Mouse (Mus musculus): ENCODE measurements around the gene Pola1. TPM values are rescaled to one million over a fixed set of nuclear protein-coding genes. Genes with fewer than 3 reads are reported as not detected.
A peak's percentile ranks its signal among the peaks of the same experiment; 100 is the strongest.

Pola1 gene
- 10 to 100 TPM; 17.1 to 23.3 TPM for total RNA-seq (2021)
- long read RNA-seq, experiment 1, partial matches to known transcripts, result 3 of 5 reads
- long read RNA-seq, experiment 1, other reads (novel, unspliced or antisense), result 0 of 5 reads
- long read RNA-seq, experiment 2, result 0 reads

DNA sequence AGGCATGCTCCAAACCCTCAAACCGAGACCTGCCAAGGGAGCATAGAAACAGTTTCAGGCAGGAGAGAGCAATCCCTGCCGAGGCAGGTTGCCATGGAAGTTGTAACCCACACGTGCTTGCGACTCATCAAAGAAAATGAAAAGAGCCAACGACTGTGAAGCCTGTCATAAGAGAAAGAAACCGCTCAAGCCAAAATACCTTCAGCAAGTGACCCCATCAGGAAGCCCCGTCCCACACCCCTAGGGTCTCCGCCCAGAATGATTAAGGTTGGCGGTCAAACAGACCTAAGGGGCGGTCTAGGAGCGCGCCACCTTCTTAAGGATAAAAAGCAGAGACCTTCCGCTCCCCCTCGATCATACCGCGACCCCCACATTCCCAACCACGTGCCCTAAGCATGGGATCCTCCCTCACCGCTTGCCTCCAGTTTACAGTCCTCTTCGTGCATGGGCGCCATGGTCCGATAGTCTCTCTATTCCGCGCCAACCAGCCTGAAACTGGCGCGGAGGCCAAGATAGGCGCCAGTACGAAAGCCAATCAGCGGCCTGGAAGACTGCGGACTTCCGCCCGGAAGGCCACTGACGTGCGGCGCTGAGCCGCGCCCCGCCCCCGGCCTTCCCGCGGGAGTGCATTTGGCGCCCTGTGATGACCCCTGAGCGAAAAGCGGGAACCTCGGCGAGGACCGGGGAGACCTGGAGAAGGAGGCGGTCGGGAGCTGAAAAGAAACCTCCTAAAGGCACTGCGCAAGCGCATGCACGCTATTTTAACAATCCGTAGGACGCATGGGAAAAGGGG is at the start of gene Pola1:
Gene Pola1 (minus strand): TSS at position 499 of the 793 bp plus-strand sequence.
- peak; percentile 90 for DNase-seq

DNA sequence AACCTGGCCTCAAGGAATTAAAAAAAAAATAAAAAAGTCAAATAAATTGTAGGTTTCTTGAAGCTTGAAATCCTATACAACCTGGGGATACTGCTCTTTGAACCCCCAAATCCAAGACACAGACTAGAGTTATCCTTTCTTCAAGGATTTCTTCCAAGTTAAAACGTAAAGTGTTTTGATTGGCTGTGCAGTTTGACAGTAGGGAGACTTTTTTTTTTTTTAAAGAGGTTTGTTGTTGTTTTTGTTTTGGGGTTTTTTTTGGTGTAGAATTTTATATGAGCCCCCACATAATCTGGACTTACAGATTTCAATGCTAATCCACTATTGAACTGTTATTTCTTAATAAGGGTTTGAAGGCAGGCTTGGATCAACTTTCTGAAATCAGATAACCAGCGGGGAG is 44.3 kb upstream of the Pola1 start:
- no peak for DNase-seq

DNA sequence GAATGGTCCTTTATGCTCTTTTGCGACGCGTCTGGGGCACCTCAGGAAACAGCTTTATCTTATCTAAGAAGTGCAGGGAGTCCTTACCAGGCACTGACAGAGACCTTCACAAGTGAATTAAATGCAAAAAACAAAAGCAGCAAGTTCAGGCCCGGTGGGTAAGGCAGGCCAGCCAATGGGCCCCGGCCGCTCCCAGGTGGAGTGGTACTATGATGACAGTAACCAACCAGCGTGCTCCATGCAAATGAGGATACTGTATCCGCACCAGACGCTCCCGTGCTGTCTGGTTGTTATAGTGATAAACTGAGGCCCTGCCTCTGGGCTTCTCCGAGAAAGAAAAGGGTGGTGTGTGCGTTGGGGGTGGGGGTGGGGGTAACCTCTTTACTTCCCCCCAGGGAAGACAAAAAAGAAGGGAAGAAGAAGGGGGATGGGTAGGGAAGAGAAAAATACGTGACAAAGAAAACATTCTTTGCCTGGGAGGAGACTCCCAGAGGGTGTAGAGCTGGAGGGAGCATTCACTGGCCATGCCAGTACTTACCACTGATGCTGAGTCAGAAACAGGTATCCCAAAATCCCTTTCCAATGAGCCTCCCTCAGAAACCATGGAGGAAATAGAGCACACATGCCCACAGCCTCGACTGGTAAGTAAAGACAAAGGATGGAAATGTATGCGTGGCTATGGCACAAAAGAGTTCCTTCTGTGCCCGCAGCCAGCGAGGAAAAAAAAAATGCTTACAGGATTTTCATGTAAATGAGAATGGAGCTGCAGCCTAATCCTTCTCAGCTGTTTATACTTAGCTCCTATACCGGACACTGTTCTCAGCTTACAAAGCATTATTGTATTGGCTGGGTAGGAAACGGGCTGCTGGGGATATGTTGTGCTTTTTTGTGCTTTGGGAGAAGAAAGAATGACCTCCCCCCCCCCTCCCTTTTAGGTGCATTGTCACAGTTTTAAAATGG is 43.2 kb upstream of the Pola1 start:
- peak; percentile 55 for DNase-seq

DNA sequence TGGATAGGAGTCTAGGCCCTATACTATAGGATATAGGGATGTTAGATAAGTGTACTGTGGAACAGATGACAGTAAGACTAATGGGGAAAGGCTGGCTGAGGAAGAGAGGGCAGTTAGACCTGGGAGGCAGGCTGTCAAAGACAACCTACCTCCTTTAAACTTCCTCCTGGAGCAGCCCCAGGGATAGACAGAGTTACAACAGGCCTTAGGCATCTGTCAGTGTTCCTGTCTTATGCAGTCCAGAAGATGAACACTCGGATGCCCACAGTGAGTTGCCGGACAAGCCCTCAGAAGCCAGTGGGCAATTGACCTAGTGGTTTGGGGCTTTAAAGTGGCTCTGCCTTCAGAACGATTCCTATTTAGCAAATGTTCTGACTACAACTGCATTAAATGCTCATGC is 42.5 kb upstream of the Pola1 start:
- DNase-seq, result no peak

DNA sequence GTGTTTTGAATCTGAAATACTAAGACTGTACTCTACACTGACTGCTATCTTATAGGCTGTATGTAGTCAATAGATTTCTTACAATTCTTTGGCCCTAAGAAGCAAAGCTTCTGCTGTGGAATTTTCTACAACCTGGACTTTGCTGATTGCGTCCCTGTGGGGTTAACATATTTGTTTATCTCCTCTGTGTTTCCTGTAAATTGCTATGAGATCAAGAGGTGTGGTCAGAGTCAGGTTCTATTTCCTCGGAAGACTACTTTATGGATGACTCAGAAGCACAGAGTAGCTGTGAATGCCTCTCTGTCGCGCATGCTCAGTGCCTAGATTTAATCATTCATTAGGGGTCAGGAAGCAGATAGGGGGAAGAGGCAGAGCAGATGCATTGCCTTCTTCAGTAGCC is 32.8 kb upstream of the Pola1 start:
- DNase-seq, result no peak

DNA sequence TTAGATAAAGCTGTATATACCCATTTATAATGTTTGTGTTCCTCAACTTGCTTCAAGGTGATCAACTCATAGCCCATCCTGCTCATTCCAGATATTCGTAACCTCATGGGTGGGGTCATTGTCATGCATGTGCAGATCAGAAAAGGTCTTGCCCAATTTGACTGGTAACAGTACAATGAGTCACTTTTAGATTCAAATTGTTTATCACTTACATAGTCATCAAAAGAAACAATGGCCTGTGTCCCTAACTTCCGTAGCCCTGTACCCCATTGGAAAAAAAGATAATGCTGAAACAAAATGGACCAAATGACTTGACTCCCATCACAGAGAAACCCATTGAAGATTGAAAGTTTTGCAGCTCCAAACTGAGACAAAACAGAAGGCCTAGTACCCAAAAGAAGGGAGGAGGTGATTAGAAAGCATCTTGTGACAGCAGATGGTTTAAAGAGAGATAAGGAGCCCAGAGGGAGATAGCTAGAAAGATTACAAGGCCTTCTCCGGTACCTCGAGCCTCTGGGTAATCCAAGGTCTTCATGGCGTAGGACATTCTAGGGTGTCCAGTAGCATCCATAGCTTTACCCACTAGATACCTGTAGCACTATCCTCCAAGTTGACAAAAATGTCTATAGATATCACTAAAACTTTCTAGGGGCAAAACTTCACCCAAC is 32.1 kb upstream of the Pola1 start:
- DNase-seq, result no peak

DNA sequence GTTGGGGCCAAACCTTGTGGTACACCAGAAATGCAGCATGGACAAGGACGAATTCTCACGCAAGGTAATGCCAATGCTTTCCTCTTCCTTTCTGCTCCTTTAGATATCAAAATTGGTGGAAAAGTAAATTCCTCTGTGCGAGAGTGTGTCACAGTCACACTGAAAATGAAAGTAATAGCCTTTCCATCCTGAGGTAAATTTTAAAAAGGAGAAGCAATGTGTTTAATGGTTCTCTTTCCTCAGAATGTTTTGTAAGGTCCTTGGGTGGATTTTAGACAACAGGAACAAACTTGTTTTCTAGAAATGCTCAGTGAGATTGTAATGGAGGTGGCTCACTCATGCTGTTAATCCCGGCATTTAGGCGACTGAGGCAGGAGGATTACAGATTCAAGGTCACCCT is 23.2 kb upstream of the Pola1 start:
- DNase-seq, result no peak

DNA sequence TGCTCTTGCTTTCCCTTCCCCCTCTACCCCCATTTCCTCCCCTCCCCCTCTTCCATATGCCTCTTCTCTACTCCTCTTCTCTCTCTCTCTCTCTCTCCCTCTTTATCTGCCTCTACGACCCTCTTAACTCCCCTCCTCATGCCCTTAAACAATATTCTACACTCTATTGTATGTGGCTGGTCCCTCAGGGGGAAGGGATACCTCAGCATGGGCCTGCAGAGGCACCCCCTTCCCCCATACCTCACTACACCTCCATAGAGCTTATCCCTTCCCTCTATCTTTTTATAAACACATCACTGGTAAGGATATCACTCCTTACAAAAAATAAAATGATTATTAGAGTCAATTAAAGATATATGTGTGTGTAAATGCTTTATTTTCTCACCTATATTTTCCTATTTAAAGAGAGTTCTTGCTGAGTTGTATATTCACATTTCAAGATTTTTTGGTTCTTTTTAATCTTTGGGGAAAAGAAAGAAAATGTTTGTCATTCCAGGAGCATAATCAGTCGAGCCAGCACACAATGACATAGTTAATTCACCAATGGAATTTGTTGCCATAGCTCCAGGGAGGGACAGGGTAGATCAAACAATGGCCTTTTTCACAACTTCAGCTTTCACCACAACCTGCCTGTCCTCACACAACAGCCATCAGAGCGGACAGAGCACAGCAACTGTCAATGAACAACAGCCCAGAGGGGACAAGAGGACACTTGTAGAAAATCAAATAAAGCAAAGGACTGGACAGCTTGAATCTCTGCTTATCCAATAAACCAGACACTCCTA is 22.5 kb upstream of the Pola1 start, which contains the start of gene Pcyt1b:
Gene Pcyt1b (plus strand): TSS at position 646 of the 785 bp plus-strand sequence.
- no peak for DNase-seq

DNA sequence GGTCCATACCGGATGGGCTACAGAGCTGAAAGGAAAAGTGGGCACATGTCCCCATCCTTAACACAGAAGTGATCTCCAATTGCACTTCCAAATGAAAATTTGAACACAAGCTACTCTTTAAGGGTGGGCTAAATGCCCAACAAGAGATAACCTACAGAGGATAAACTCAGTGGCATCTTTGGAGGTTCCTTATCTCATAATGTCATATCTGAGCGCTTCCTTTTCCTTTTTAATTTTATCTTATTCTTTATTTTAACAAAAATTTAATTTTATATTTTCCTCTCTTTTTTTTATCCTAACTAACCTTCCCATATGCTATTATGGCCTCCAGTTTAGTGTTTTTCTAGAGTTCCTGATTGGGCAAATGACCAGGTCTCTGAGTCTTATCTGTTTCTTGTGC is 18.8 kb upstream of the Pola1 start:
- no peak for DNase-seq

DNA sequence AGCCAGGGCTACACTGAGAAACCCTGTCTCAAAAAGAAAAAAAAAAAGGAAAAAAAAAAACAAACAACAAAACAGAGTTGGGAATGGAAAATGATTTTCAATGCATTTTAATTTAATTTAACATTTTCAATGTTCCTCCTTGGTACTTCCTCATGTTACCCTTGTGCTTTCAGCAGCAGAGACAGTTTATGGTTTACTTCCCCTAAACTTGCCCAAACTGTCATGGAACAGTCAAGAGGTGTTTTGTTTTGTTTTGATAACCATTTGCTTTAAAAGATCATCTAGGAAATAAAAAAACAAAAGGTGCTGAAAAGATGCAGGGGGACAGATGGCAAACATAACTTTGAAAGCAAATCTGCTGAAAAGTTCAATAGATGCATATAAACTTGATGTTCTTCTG is 12.1 kb upstream of the Pola1 start:
- no peak for DNase-seq

DNA sequence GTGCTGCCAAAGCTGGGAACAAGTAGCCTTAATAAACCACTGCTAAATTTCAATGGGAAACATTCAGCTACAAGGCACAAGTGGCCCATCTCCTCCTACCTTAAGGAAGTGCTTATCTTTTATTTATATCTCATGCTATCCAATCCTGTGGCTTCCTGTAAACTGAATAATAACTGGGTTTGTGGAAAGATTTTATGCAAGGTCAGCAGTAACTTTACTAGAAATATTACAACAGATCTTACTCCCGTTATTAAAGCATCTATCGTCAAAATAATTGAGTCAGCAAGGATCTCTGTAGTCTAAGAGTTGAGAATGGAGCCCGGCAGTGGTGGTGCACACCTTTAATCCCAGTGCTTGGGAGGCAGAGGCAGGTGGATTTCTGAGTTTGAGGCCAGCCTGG is 11.6 kb upstream of the Pola1 start:
- no peak for DNase-seq

DNA sequence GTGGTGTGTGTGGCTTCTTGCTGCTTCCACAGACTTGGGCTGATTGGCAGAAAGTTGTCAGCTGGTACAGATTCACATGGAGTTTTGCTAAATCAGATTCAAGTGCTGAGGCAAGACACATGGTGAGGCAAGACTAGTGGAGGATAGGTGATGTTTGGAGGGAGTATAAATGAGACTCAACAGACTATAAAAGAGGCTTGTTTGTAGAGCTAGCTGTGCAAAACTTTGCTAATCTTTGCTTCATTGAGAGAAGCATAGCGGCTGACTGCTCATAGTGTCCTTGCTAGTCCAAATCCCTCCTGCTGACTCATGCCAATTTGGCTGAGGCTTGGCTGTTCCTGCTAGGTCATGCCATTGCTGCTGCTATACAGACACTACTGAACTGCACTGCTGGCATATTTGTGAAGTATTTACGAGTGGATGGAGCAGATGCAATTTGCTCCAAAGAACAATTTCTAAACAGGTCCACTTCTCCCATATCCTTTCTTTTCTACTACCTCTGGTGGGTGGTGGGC is 3.0 kb upstream of the Pola1 start:
- DNase-seq, result peak; percentile 39

DNA sequence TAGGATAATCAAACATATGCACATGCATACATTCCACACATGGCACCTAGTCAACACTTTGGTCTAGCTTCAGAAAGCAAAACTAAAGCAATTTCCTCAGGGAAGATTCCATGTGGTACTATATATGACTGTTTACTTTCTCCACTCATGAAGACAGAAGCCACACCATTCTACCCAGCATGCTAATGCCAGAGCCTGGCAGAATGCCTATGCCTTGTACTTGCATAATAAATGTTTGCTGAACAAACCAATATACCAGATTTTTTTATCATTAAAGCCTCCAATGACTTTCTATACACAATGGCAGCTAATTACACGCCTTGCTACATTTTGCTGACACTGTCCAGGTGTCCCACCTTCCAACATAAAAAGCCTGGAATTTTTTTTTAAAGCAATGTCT is 1.7 kb downstream of the Pola1 start:
- DNase-seq, result peak; percentile 36

DNA sequence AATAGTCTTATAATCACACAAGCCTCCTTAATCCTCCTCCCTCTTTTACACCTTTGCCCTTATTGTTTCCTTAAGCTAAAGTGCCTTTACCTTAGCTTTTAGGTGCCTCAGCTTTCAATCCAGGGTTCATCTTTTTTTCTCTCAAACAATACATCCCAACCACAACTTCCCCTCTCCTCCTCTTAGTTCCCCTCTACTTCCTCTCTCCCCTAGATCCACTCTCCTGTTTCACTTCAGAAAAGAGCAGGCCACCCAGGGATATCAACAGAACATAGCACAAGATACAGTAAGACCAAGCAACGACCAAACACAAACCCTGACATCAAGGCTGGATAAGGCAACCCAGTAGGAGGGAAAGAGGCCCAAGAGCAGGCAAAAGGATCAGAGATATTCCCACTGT is 29.7 kb downstream of the Pola1 start:
- no peak for DNase-seq

DNA sequence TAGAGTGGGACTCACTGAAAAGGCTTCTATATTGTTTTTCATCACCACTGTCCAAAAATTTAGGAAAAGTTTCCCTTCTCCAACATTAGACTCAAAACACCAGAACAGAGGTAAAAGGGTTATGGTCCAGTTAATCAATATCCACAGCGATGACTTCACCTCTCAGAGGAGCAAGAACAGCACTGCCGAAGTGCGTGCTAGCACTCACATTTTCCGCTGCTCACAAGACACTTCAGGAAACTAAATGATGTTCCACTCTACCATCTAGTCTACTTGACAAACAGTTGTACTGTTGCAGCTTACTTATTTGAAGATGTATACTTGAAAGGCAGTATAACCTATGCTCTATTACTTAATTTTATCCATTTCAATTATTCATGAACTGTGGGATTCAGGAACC is 37.7 kb downstream of the Pola1 start:
- no peak for DNase-seq

DNA sequence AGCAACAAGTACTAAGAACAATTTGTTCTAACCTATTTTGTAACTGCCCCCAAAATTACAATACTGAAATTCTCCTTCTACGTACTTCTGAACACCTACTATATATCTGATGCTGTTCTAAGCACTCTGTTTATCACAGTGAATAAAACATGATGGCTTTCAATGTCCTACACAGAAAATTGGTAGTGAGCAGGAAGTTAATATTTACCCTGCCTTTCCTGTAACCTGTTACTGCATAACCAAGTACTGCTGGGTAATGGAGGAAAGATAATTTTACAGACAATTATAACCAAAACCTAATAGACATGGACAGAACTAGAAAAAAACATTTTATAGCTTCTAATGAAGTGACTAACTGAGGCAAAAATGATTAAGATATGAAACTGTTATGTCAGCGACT is 51.0 kb downstream of the Pola1 start:
- no peak for DNase-seq

DNA sequence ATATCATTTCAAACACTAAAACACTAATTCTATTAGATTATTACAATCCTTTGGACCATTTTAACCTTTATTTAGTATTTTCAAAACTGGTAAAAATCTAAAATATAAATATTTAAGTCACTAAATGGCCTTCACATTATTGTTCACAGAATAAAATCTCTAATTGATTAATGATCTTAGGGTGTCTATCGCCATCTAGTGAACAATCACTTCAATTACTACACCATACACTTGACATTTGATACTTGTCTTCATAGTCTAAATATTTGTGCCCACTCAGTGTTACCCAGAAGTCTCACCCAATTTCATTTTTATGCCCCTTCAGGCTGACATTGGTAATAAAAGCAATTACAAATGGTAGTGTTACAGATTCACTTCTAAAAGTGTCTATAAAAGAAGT is 74.8 kb downstream of the Pola1 start:
- no peak for DNase-seq

DNA sequence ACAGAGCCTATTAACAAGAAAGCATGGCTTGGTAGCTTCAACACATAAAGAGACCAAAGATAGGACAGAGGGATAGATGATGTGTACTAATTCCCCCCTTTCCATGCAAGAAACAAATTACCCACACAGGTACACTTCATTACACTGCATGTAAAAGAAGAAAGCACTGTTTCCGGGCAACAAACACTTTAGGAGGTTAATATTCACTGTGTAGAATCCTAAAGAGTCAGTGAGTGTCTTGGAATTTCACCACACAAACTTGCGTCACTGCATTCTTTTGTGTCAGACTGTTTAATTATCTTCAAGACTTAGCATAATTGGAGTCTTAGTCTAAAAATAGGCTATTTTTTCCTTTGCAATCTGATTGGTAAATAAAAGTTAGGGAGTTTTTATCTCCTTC is 92.2 kb downstream of the Pola1 start:
- DNase-seq, result no peak

DNA sequence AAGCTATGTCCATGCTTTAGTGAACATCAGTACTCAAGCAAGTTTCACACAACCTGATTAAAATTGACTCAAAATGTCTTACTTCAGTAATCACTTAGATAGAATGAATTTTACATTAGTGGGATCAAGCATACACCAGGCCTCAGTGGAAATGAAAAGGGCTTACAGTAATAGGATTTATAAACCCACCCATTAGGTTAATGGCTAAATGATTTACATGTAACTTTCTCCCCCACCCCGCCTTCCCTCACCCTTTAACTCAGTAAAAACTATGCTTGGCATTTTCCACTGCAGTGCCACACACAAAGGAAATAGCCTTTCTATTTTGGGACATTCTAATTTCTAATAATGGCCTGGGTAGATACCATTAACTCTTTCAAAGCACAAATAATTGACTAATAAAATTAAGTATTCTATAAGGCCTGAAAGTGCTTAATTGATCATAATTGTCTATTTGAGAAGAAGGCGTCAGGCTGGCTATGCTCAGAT is 129.0 kb downstream of the Pola1 start:
- no peak for DNase-seq

DNA sequence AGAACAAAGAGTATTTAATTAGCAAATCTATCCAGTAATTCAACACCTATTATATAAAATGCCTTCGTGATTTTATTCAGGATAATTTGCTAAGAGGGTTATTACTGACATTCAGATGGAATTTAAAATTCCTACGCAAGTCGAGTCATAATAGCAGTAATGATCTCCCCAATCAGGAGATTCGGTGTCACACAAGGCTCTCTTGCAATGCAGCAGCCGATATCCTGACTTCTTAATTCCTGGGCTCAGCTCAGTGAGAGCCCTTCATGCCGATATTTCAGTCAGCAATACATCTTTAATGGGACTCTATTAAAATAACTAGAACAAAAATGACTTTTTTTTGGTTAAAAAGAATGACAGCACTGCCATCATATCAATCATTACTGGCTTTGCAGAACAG is 134.4 kb downstream of the Pola1 start:
- DNase-seq, result no peak

DNA sequence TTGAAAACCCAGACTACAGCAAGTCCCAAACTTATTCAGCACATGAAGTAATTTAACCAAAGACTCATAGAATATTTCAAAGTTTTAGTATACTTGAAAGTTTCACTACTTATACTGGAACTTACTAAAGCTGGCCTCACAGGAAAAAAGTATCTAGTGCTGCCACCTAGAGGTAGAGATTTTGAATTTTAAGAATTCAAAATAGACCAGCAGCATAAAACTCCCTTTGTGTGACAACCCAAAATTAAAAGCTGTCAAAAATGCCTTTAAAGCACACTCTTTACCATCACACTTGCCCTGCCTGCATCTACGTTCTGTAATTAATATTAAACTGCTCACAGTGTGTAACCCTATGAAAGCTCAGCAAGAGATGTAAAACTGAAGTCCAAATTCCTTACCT is 166.2 kb downstream of the Pola1 start:
- no peak for DNase-seq
